Mouse (Mus musculus) stomach, embryonic 16.5 days (tissue): Measurements from ENCODE around the gene Fam178b. TPM values are rescaled to one million over a fixed set of nuclear protein-coding genes. Genes with fewer than 3 reads are reported as not detected.

ENCODE experiments used
- ATAC-seq: fragments of 200-750 bp; cut with Nextera tagmentation; 2 replicates; pipeline ENCODE4 v1.8.0; 2017; ENCODE audit warnings: moderate number of reproducible peaks, moderate TSS enrichment; ENCODE audit not compliant: insufficient read depth, low FRiP score
- H3K27ac ChIP-seq: fragments of 300-500 bp; sonication (generic); 2 replicates; pipeline ENCODE4 v1.5.1; 2014; ENCODE audit warnings: low read length
- H3K27me3 ChIP-seq: fragments of 300-500 bp; sonication (generic); 2 replicates; pipeline ENCODE4 v1.6.1; 2014; ENCODE audit warnings: low read length, control low read depth, mixed read lengths; ENCODE audit not compliant: control insufficient read depth, insufficient read depth
- H3K36me3 ChIP-seq: fragments of 300-500 bp; sonication (generic); 2 replicates; pipeline ENCODE4 v1.6.1; 2014; ENCODE audit warnings: low read length; ENCODE audit not compliant: control insufficient read depth, insufficient read depth
- H3K4me1 ChIP-seq: fragments of 300-500 bp; sonication (generic); 2 replicates; pipeline ENCODE4 v1.6.1; 2014; ENCODE audit warnings: low read length, control low read depth, mixed read lengths; ENCODE audit not compliant: control insufficient read depth, insufficient read depth
- H3K4me2 ChIP-seq: fragments of 300-500 bp; sonication (generic); 2 replicates; pipeline ENCODE4 v1.6.1; 2014; ENCODE audit warnings: low read depth, low read length, mixed read lengths
- H3K4me3 ChIP-seq: fragments of 300-500 bp; sonication (generic); replicated peaks from 2 replicates; pipeline ENCODE4 v1.5.1; 2014; ENCODE audit warnings: mild to moderate bottlenecking, low read length
- H3K9ac ChIP-seq: fragments of 300-500 bp; sonication (generic); 2 replicates; pipeline ENCODE4 v1.6.1; 2014; ENCODE audit warnings: low read length
- H3K9me3 ChIP-seq: fragments of 300-500 bp; sonication (generic); replicated peaks from 2 replicates; pipeline ENCODE4 v1.6.1; 2016; ENCODE audit warnings: low read length, control low read depth; ENCODE audit not compliant: control insufficient read depth
- WGBS: fragments of 180-500 bp; shearing (Covaris S2); extraction: QIAGEN DNeasy Blood & Tissue Kit; methylation state at CpG from one replicate; pipeline ENCODE4 v1.1.7; 2014; 5-methylcytosine and 5-hydroxymethylcytosine counted together
- polyA plus RNA-seq: library from polyadenylated mRNA; unstranded; fragments of >200 nt; fragmentation: Nextera tagmentation; extraction: Ambion mirVana; gene quantifications from 2 replicates; pipeline ENCODE4 v1.2.1, GENCODE M21; 2015

Gene Fam178b
- polyA plus RNA-seq, 1 experiment from 2014 or later, result 0.50 TPM

- no peak overlapping the region for H3K27ac ChIP-seq
- ATAC-seq, result no peak
- no peak overlapping the region for H3K4me2 ChIP-seq
- H3K36me3 ChIP-seq, result peaks cover 17% of the 10 kb centered on the region
- H3K27me3 ChIP-seq, result no peaks in the 10 kb centered on the region
- WGBS, result 83% methylated on average over 12 of the region's 12 CpGs
- no peak overlapping the region for H3K4me3 ChIP-seq
- peaks cover 5% of the 10 kb centered on the region; the same call in 1 of the 2 replicates for H3K4me1 ChIP-seq
- no peaks in the 10 kb centered on the region for H3K9me3 ChIP-seq
- no peak overlapping the region for H3K9ac ChIP-seq
These were observed 157.2 kb downstream of the Fam178b start for GRCm38 (mm10) chr1:36525774-36526173.

- H3K4me3 ChIP-seq, result no peak overlapping the region
- WGBS, result 30% methylated on average over 5 of the region's 5 CpGs
- no peak overlapping the region for H3K4me2 ChIP-seq
- ATAC-seq, result peak; percentile 42; the same call in 1 of the 2 replicates
- no peak overlapping the region for H3K9ac ChIP-seq
- H3K36me3 ChIP-seq, result peaks cover 25% of the 10 kb centered on the region
- H3K27ac ChIP-seq, result peak overlapping the region; percentile 54
- no peaks in the 10 kb centered on the region for H3K9me3 ChIP-seq
- H3K4me1 ChIP-seq, result peaks cover 5% of the 10 kb centered on the region; the same call in 1 of the 2 replicates
- H3K27me3 ChIP-seq, result no peaks in the 10 kb centered on the region
These were observed 158.9 kb downstream of the Fam178b start for GRCm38 (mm10) chr1:36524058-36524457.

GRCm38 (mm10) chr1:36523332-36524013 lies 159.5 kb downstream of the Fam178b start:
- Histone ChIP-seq H3K4me2 (no peak overlapping the region), H3K4me1 (peaks cover 5% of the 10 kb centered on the region; the same call in 1 of the 2 replicates), H3K4me3 (no peak overlapping the region), H3K27me3 (no peaks in the 10 kb centered on the region), H3K9ac (no peak overlapping the region), H3K9me3 (no peaks in the 10 kb centered on the region), H3K27ac (peak overlapping the region; percentile 54), H3K36me3 (peaks cover 25% of the 10 kb centered on the region)
- WGBS, result 53% methylated on average over 9 of the region's 9 CpGs
- peak; percentile 42; the same call in 1 of the 2 replicates for ATAC-seq

DNA sequence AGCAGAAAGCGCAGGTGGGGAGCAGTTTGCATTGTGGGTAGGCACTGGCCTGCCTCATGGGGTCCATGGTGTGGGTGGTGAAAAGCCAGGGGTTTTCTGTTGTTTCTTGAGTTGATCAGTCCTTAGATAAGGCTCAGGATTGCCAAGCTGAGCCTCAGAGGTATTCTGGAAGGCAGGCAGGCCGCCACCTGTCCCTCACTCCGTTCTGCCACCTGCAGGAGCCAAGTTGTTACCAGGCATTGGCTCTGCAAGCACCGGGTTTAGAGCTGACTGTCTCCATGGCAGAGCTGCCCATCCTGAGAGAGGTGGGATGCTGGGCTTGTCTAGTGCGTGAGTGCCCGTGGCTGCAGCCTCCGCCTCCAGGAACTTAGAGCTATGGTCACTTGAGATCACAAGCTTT lies 160.8 kb downstream of the Fam178b start:
- no peak overlapping the region for H3K4me3 ChIP-seq
- H3K9ac ChIP-seq, result no peak overlapping the region
- no peaks in the 10 kb centered on the region for H3K27me3 ChIP-seq
- H3K9me3 ChIP-seq, result no peaks in the 10 kb centered on the region
- no peak overlapping the region for H3K4me2 ChIP-seq
- no peak for ATAC-seq
- H3K4me1 ChIP-seq, result peaks cover 5% of the 10 kb centered on the region; the same call in 1 of the 2 replicates
- peaks cover 25% of the 10 kb centered on the region for H3K36me3 ChIP-seq
- H3K27ac ChIP-seq, result no peak overlapping the region
- 89% methylated on average over 7 of the region's 7 CpGs for whole genome bisulfite sequencing

GRCm38 (mm10) chr1:36519626-36520025 lies 163.4 kb downstream of the Fam178b start:
- WGBS, result 68% methylated on average over 11 of the region's 11 CpGs
- H3K27ac ChIP-seq, result no peak overlapping the region
- H3K4me1 ChIP-seq, result peaks cover 11% of the 10 kb centered on the region
- H3K27me3 ChIP-seq, result no peaks in the 10 kb centered on the region
- peaks cover 19% of the 10 kb centered on the region for H3K36me3 ChIP-seq
- H3K9ac ChIP-seq, result no peak overlapping the region
- no peak overlapping the region for H3K4me2 ChIP-seq
- ATAC-seq, result no peak
- no peaks in the 10 kb centered on the region for H3K9me3 ChIP-seq
- no peak overlapping the region for H3K4me3 ChIP-seq

- no peak overlapping the region for H3K27ac ChIP-seq
- H3K27me3 ChIP-seq, result no peaks in the 10 kb centered on the region
- peaks cover 20% of the 10 kb centered on the region for H3K4me1 ChIP-seq
- ATAC-seq, result no peak
- WGBS, result 74% methylated on average over 3 of the region's 3 CpGs
- no peak overlapping the region for H3K4me2 ChIP-seq
- H3K9ac ChIP-seq, result no peak overlapping the region
- no peaks in the 10 kb centered on the region for H3K9me3 ChIP-seq
- H3K36me3 ChIP-seq, result peaks cover 19% of the 10 kb centered on the region
- no peak overlapping the region for H3K4me3 ChIP-seq
These were observed 164.7 kb downstream of the Fam178b start for GRCm38 (mm10) chr1:36518259-36518658.

GRCm38 (mm10) chr1:36513718-36514117 lies 169.3 kb downstream of the Fam178b start:
- Histone ChIP-seq H3K4me1 (peaks cover 19% of the 10 kb centered on the region), H3K4me3 (peak overlapping the region; percentile 95), H3K9ac (no peak overlapping the region), H3K4me2 (peak overlapping the region; percentile 98), H3K27ac (no peak overlapping the region), H3K9me3 (no peaks in the 10 kb centered on the region), H3K36me3 (no peaks in the 10 kb centered on the region), H3K27me3 (no peaks in the 10 kb centered on the region)
- no peak for ATAC-seq
- 53% methylated on average over 2 of the region's 2 CpGs for WGBS

DNA sequence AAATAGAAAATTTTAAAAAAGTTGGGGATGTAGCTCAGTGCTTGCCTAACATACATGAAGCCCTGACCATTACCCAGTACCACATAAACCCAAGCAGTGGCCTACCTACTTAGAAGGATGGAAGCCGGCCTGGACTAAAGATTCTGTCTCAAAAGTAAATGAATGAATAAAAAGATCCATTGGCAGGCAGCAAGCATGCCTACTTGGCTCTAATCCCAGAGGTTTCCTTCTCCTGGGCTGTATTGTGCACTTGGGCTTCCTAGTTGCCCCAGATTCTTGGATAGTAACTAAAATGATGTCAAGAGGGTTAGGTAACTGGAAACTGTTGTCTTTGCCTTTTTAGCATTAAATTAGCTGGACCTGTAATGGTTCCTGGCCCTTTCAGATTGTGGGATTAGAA lies 169.7 kb downstream of the Fam178b start:
- Histone ChIP-seq H3K9ac (peak overlapping the region; percentile 90), H3K9me3 (no peaks in the 10 kb centered on the region), H3K27me3 (no peaks in the 10 kb centered on the region), H3K4me2 (peak overlapping the region; percentile 98), H3K4me1 (peaks cover 19% of the 10 kb centered on the region), H3K4me3 (peak overlapping the region; percentile 95), H3K36me3 (no peaks in the 10 kb centered on the region), H3K27ac (no peak overlapping the region)
- no peak for ATAC-seq
- 5% methylated on average over 1 of the region's 1 CpGs for WGBS

DNA sequence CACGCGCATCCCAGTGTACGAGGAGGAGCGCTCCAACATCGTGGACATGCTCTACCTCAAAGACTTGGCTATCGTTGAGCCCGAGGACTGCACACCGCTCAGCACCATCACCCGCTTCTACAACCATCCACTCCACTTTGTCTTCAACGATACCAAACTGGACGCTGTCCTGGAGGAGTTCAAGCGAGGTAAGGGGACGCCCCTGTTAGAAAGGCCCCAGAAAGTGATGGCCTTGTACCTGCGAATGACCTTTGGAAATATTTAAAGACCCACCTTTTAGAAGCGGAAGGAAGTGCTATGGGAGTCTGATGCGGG lies 170.1 kb downstream of the Fam178b start:
- H3K4me1 ChIP-seq, result peaks cover 19% of the 10 kb centered on the region

More for the DNA sequence above, 170.1 kb downstream of the Fam178b start:
- Histone ChIP-seq H3K4me2 (peak overlapping the region; percentile 98), H3K9me3 (no peaks in the 10 kb centered on the region), H3K27ac (peak overlapping the region; percentile 99; the same call in 1 of the 2 replicates), H3K36me3 (no peaks in the 10 kb centered on the region), H3K9ac (peak overlapping the region; percentile 90), H3K27me3 (no peaks in the 10 kb centered on the region), H3K4me3 (peak overlapping the region; percentile 95)
- WGBS, result 2% methylated on average over 16 of the region's 16 CpGs
- no peak for ATAC-seq
